Mouse (Mus musculus) intestine, embryonic 14.5 days (tissue): ENCODE data around the gene Tra2b. TPM values are rescaled to one million over a fixed set of nuclear protein-coding genes. Genes with fewer than 3 reads are reported as not detected.
A peak's percentile ranks its signal among the peaks of the same experiment; 100 is the strongest.
"Not testable (repeated sequence)": the region's sequence is repeated elsewhere in the genome, so short reads cannot be mapped to it uniquely, and the experiment has no call there.

Source experiments
- ATAC-seq: fragments of 200-750 bp; cut with Nextera tagmentation; replicated peaks from 2 replicates; pipeline ENCODE4 v1.8.0; 2017; ENCODE audit warnings: low read depth, moderate number of reproducible peaks, moderate TSS enrichment, moderate library complexity; ENCODE audit not compliant: low FRiP score, low TSS enrichment
- DNase-seq: peaks from one replicate; pipeline ENCODE4 v3.0.0-alpha.2; 2018; ENCODE audit warnings: low spot score
- H3K27ac ChIP-seq: fragments of 300-500 bp; sonication (generic); 2 replicates; pipeline ENCODE4 v1.5.1; 2014; ENCODE audit warnings: low read depth, mild to moderate bottlenecking, control low read depth
- H3K27me3 ChIP-seq: fragments of 300-500 bp; sonication (generic); replicated peaks from 2 replicates; pipeline ENCODE4 v1.6.1; 2014; ENCODE audit warnings: low read length, control low read depth; ENCODE audit not compliant: control insufficient read depth, insufficient read depth
- H3K36me3 ChIP-seq: fragments of 300-500 bp; sonication (generic); 2 replicates; pipeline ENCODE4 v1.6.1; 2014; ENCODE audit warnings: low read length, control low read depth; ENCODE audit not compliant: control insufficient read depth, insufficient read depth
- H3K4me1 ChIP-seq: fragments of 300-500 bp; sonication (generic); replicated peaks from 2 replicates; pipeline ENCODE4 v1.6.1; 2014; ENCODE audit warnings: low read length, control low read depth, mixed read lengths; ENCODE audit not compliant: control insufficient read depth, insufficient read depth
- H3K4me2 ChIP-seq: fragments of 300-500 bp; sonication (generic); 2 replicates; pipeline ENCODE4 v1.6.1; 2014; ENCODE audit warnings: low read length
- H3K4me3 ChIP-seq: fragments of 300-500 bp; sonication (generic); 2 replicates; pipeline ENCODE4 v1.5.1; 2014; ENCODE audit warnings: low read depth, low read length, control low read depth, mixed read lengths
- H3K9ac ChIP-seq: fragments of 300-500 bp; sonication (generic); 2 replicates; pipeline ENCODE4 v1.6.1; 2014; ENCODE audit warnings: mild to moderate bottlenecking, low read length
- H3K9me3 ChIP-seq: fragments of 300-500 bp; sonication (generic); 2 replicates; pipeline ENCODE4 v1.6.1; 2016; ENCODE audit warnings: low read length, control low read depth; ENCODE audit not compliant: control insufficient read depth
- WGBS: fragments of 180-500 bp; shearing (Covaris S2); extraction: QIAGEN DNeasy Blood & Tissue Kit; methylation state at CpG from one replicate; pipeline ENCODE4 v1.1.7; 2014; 5-methylcytosine and 5-hydroxymethylcytosine counted together
- polyA plus RNA-seq: library from polyadenylated mRNA; unstranded; fragments of >200 nt; fragmentation: Nextera tagmentation; extraction: Ambion mirVana; gene quantifications from 2 replicates; pipeline ENCODE4 v1.2.1, GENCODE M21; 2014

The Tra2b gene
- polyA plus RNA-seq, 1 experiment from 2014 or later: 325 TPM

- ATAC-seq (no peak), DNase-seq (no peak)
- H3K4me3 ChIP-seq: no peak overlapping the region
- 82% methylated on average over 2 of the region's 2 CpGs for WGBS
- no peaks in the 10 kb centered on the region for H3K9me3 ChIP-seq
- no peak overlapping the region for H3K27ac ChIP-seq
- H3K36me3 ChIP-seq: peaks cover 7% of the 10 kb centered on the region; the same call in 1 of the 2 replicates
- peak overlapping the region; percentile 84 for H3K4me2 ChIP-seq
- no peak overlapping the region for H3K9ac ChIP-seq
- peaks cover 27% of the 10 kb centered on the region for H3K4me1 ChIP-seq
- H3K27me3 ChIP-seq: no peaks in the 10 kb centered on the region
Observed at GRCm38 (mm10) chr16:22261563-22261962, 4.2 kb downstream of the Tra2b start.

DNA sequence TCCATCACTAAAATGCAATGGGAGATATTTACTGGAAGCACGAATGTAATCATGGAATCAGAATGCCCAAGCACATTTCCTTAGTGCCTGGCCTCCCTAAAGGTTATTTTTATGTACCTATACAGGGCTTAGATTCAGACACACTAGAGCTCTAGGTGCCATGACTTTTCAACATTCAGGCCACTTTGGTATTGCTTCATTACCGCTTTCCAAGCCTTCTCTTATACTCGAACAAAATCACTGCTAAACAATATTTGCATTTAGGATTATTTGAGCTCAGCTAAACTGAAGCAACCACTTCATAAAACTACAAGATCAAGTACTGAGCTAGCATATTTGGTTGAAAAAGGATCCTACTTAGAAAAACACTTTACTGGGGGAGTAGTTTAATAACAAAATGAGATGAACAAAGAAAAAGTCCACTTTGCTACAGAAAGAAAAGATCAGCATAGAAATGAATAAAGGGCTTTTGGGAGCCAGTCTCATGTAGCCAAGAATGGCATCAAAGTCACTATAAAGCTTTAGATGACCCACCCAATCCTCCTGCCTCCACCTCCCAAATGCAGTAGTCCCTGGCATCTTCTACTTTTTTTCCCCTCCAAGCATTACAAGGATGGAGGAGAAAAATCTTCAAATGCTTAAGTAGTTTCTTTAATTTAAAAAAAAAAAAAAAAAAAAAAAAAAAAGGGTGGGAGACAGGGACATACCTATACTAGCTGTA, 5.2 kb downstream of the Tra2b start:
- H3K27ac ChIP-seq: no peak overlapping the region
- no peak overlapping the region for H3K4me3 ChIP-seq
- ATAC-seq (no peak), DNase-seq (peak; percentile 32)
- peak overlapping the region; percentile 29; the same call in 1 of the 2 replicates for H3K4me2 ChIP-seq
- H3K4me1 ChIP-seq: peaks cover 25% of the 10 kb centered on the region
- H3K27me3 ChIP-seq: no peaks in the 10 kb centered on the region
- WGBS: 63% methylated on average over 3 of the region's 3 CpGs
- no peaks in the 10 kb centered on the region for H3K9me3 ChIP-seq
- peaks cover 12% of the 10 kb centered on the region for H3K36me3 ChIP-seq
- 0 out of 2 replicates have a peak overlapping the region, but pooled peaks have one; percentile 5 for H3K9ac ChIP-seq

DNA sequence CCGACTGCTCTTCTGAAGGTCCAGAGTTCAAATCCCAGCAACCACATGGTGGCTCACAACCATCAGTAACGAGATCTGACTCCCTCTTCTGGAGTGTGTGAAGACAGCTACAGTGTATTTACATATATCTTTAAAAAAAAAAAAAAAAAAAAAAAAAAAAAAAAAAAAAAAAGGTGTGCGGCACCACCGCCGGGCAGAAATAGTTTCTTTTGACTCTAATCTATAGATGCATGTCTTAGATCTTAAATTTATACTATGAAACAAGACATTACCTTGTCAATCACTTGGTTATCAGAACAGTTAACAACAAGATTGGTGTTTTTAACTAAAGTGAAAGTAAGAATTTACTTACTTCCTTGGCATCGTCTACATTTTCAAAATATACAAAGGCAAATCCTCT, 13.6 kb downstream of the Tra2b start:
- not testable (repeated sequence) for H3K27me3 ChIP-seq, H3K4me1 ChIP-seq, H3K4me2 ChIP-seq, H3K27ac ChIP-seq, H3K4me3 ChIP-seq, DNase-seq, ATAC-seq, H3K9me3 ChIP-seq, H3K9ac ChIP-seq
- peaks cover 83% of the 10 kb centered on the region for H3K36me3 ChIP-seq
- 86% methylated on average over 5 of the region's 6 CpGs for WGBS

DNA sequence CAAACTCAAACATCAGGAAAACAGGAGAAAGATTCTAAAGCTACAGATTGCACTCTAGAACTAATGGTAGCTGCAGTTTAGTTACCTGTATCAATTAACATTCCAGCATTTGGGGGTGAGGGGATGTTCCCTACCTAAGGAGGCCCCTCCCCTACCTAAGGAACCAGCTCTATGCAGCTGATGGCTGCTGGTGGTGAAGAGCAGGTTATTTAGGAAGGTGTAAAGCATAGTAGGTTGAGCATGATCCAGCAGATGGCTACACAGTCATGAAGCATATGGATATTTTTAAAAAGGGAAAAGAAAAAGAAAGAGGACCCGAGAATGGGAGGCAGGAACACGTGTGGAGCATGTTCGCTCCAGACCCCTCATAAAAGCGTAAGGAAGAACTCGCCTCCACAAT, 15.5 kb downstream of the Tra2b start:
- no peak overlapping the region for H3K4me3 ChIP-seq
- no peak overlapping the region for H3K27ac ChIP-seq
- no peak overlapping the region for H3K4me2 ChIP-seq
- H3K27me3 ChIP-seq: no peaks in the 10 kb centered on the region
- WGBS: 91% methylated on average over 5 of the region's 5 CpGs
- no peaks in the 10 kb centered on the region for H3K4me1 ChIP-seq
- ATAC-seq (no peak), DNase-seq (no peak)
- no peaks in the 10 kb centered on the region for H3K9me3 ChIP-seq
- H3K36me3 ChIP-seq: peaks cover 85% of the 10 kb centered on the region
- H3K9ac ChIP-seq: no peak overlapping the region

DNA sequence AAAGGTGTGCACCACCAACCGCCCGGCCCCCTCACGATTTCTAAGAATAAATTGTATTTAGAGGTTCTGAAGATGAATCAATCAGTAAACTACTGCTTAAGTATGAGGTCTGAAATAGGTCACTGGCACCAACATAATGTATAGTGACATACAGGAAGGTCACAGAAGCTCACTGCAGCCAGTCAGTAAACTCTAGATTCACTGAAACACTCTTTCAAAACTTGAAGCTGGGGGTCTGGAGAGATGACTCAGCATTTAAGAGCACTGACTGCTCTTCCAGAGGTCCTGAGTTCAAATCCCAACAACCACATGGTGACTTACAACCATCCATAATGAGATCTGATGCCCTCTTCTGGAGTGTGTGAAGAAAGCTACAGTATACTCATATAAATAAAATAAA, 16.1 kb downstream of the Tra2b start:
- DNase-seq (no peak), ATAC-seq (no peak)
- no peak overlapping the region for H3K4me2 ChIP-seq
- H3K27me3 ChIP-seq: no peaks in the 10 kb centered on the region
- no peaks in the 10 kb centered on the region for H3K4me1 ChIP-seq
- peaks cover 86% of the 10 kb centered on the region for H3K36me3 ChIP-seq
- no peak overlapping the region for H3K4me3 ChIP-seq
- WGBS: 94% methylated on average over 3 of the region's 3 CpGs
- no peak overlapping the region for H3K9ac ChIP-seq
- H3K27ac ChIP-seq: no peak overlapping the region
- H3K9me3 ChIP-seq: no peaks in the 10 kb centered on the region

DNA sequence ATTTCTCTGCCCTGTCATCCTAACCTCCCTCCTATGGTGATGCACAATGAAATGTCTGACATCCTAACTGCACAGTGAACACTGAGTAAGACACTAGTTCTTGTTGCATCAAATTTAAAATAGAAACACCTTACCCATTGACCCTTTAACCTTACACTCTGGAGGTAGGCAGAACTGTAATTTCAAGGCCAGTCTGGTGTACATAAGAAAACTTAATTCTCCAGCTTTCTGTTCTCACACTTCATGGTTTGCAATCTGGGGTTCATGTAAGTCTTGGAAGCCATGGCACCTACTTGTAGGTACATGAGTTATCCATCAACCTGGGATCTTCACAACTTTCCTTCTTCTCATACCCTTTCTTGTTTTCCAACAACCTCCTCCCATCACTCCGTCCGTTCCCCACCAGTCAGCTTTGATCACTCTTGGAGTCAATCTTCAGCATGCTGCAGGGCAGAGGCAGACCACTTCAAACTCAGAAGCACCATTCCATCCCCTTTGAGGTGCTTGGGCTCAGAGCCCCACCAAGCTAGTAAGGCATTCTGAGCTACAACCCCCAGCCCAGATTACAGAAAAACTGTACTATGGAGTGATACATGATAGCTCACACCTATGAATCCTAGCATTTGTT, 23.5 kb downstream of the Tra2b start:
- Histone ChIP-seq H3K9me3 (0 out of 2 replicates have a peak, but pooled peaks cover 3% of the 10 kb centered on the region), H3K27me3 (no peaks in the 10 kb centered on the region), H3K36me3 (peaks cover 62% of the 10 kb centered on the region), H3K27ac (no peak overlapping the region), H3K4me2 (no peak overlapping the region), H3K9ac (no peak overlapping the region), H3K4me3 (no peak overlapping the region), H3K4me1 (no peaks in the 10 kb centered on the region)
- 93% methylated on average over 2 of the region's 2 CpGs for WGBS
- ATAC-seq (no peak), DNase-seq (peak; percentile 54)

- ATAC-seq: peak; percentile 19; the same call in 1 of the 2 replicates
- Histone ChIP-seq H3K4me1 (no peaks in the 10 kb centered on the region), H3K4me2 (no peak overlapping the region), H3K36me3 (peaks cover 55% of the 10 kb centered on the region), H3K27ac (no peak overlapping the region), H3K9ac (no peak overlapping the region), H3K27me3 (no peaks in the 10 kb centered on the region), H3K4me3 (no peak overlapping the region), H3K9me3 (0 out of 2 replicates have a peak, but pooled peaks cover 3% of the 10 kb centered on the region)
- DNase-seq: peak; percentile 54
- 86% methylated on average over 6 of the region's 6 CpGs for WGBS
Observed at GRCm38 (mm10) chr16:22241376-22242238, 24.2 kb downstream of the Tra2b start.

GRCm38 (mm10) chr16:22240856-22241255, 24.9 kb downstream of the Tra2b start:
- 88% methylated on average over 5 of the region's 5 CpGs for WGBS
- no peak overlapping the region for H3K4me3 ChIP-seq
- H3K36me3 ChIP-seq: peaks cover 55% of the 10 kb centered on the region
- no peak overlapping the region for H3K4me2 ChIP-seq
- no peak for ATAC-seq
- DNase-seq: no peak
- no peaks in the 10 kb centered on the region for H3K4me1 ChIP-seq
- no peak overlapping the region for H3K27ac ChIP-seq
- no peak overlapping the region for H3K9ac ChIP-seq
- no peaks in the 10 kb centered on the region for H3K27me3 ChIP-seq
- 0 out of 2 replicates have a peak, but pooled peaks cover 3% of the 10 kb centered on the region for H3K9me3 ChIP-seq
